Mouse (Mus musculus) lung, postnatal 0 days (tissue): ENCODE measurements at regions not wholly inside any gene's neighbourhood (a gene's known extent, or its start where the extent isn't known, plus 50 kb on each side); places are given as distances from the start of the nearest gene placed in this dataset.

Source experiments
- ATAC-seq: fragments of 200-750 bp; cut with Nextera tagmentation; 2 replicates; pipeline ENCODE4 v1.8.0; 2017; ENCODE audit warnings: moderate library complexity
- DNase-seq: peaks from one replicate; pipeline ENCODE4 v3.0.0-alpha.2; 2016; ENCODE audit warnings: low spot score
- H3K27ac ChIP-seq: fragments of 300-500 bp; sonication (generic); 2 replicates; pipeline ENCODE4 v1.5.1; 2014; ENCODE audit warnings: antibody characterized with exemption, mild to moderate bottlenecking, low read length, mixed read lengths
- H3K27me3 ChIP-seq: fragments of 300-500 bp; sonication (generic); replicated peaks from 2 replicates; pipeline ENCODE4 v1.6.1; 2014; ENCODE audit warnings: low read length, mixed read lengths; ENCODE audit not compliant: insufficient read depth
- H3K36me3 ChIP-seq: fragments of 300-500 bp; sonication (generic); 2 replicates; pipeline ENCODE4 v1.6.1; 2014; ENCODE audit warnings: low read length, mixed read lengths; ENCODE audit not compliant: insufficient read depth
- H3K4me1 ChIP-seq: fragments of 300-500 bp; sonication (generic); 2 replicates; pipeline ENCODE4 v1.6.1; 2014; ENCODE audit warnings: antibody characterized with exemption, low read depth, low read length, mixed read lengths; ENCODE audit not compliant: insufficient read depth
- H3K4me2 ChIP-seq: fragments of 300-500 bp; sonication (generic); replicated peaks from 2 replicates; pipeline ENCODE4 v1.6.1; 2014; ENCODE audit warnings: low read depth, mild to moderate bottlenecking, low read length, moderate library complexity, mixed read lengths
- H3K4me3 ChIP-seq: fragments of 300-500 bp; sonication (generic); 2 replicates; pipeline ENCODE4 v1.5.1; 2014; ENCODE audit warnings: low read depth, low read length
- H3K9ac ChIP-seq: fragments of 300-500 bp; sonication (generic); replicated peaks from 2 replicates; pipeline ENCODE4 v1.6.1; 2014; ENCODE audit warnings: low read depth, mild to moderate bottlenecking
- H3K9me3 ChIP-seq: fragments of 300-500 bp; sonication (generic); 2 replicates; pipeline ENCODE4 v1.6.1; 2016; ENCODE audit warnings: low read length, mixed read lengths
- CTCF ChIP-seq: IDR thresholded peaks from 2 replicates; pipeline ENCODE4 v1.5.1; 2016; ENCODE audit warnings: antibody characterized with exemption, mild to moderate bottlenecking
- EP300 ChIP-seq: IDR thresholded peaks from 2 replicates; pipeline ENCODE4 v1.6.1; 2016; ENCODE audit warnings: antibody characterized with exemption, mild to moderate bottlenecking, control low read depth
- WGBS: fragments of 180-500 bp; shearing (Covaris S2); extraction: QIAGEN DNeasy Blood & Tissue Kit; methylation state at CpG from one replicate; pipeline ENCODE4 v1.1.7; 2014; 5-methylcytosine and 5-hydroxymethylcytosine counted together

- no peak overlapping the region for H3K9ac ChIP-seq
- WGBS, result 65% methylated on average over 5 of the region's 5 CpGs
- no peak overlapping the region for H3K4me2 ChIP-seq
- no peaks in the 10 kb centered on the region for H3K36me3 ChIP-seq
- H3K4me3 ChIP-seq, result no peak overlapping the region
- ATAC-seq (no peak), DNase-seq (no peak)
- H3K9me3 ChIP-seq, result no peaks in the 10 kb centered on the region
- H3K27ac ChIP-seq, result no peak overlapping the region
- H3K4me1 ChIP-seq, result no peaks in the 10 kb centered on the region
- no peak for TF ChIP-seq CTCF
- TF ChIP-seq EP300, result no peak
- H3K27me3 ChIP-seq, result no peaks in the 10 kb centered on the region
Observed at GRCm38 (mm10) chr15:5708454-5708853, 464.5 kb upstream of the Ptger4 start.

DNA sequence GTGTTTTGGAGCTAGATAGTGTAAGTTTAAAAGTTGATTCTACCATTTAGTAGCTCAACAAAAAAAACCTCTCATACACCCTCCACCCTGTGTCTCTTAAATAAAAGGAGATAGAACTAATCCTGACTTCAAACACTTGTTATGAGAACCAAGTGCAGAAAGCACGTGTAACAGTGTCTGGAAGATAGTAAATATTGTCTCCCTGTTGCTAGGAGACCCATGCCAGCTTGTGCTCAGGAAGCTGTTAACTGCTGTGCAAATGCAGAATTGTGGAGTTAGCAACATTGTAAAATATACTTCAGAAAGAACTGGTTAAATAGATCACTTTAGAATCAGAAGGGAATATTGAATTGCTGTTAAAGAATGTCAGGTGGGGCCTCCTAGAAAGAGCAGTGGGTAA lies 496.7 kb upstream of the Ptger4 start:
- 12% methylated on average over 1 of the region's 1 CpGs for WGBS
- no peak overlapping the region for H3K4me2 ChIP-seq
- H3K27me3 ChIP-seq, result no peaks in the 10 kb centered on the region
- no peak overlapping the region for H3K4me3 ChIP-seq
- H3K4me1 ChIP-seq, result no peaks in the 10 kb centered on the region
- no peak overlapping the region for H3K27ac ChIP-seq
- ATAC-seq (no peak), DNase-seq (no peak)
- no peaks in the 10 kb centered on the region for H3K9me3 ChIP-seq
- H3K36me3 ChIP-seq, result no peaks in the 10 kb centered on the region
- H3K9ac ChIP-seq, result no peak overlapping the region
- TF ChIP-seq EP300 (no peak), CTCF (no peak)

DNA sequence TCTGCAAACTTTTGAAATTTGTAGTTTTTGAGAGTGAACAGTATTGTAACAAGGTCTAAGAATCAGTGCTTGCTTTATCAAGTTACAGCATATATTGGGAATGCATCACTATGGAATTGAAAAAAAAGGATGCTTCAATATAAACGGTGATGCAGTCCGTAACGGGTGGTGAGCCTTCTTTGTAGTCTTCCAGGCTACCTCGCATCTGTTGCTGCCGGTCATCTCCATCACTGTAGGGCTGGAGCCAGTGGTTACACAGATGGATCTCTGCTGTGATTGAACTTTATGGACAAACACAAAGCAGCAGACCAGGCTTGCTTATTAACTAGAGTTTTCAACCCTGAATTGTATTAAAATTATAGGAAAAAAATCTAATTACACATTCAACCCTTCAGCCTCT lies 499.9 kb upstream of the Ptger4 start:
- Histone ChIP-seq H3K4me2 (no peak overlapping the region), H3K27ac (no peak overlapping the region), H3K9ac (no peak overlapping the region), H3K9me3 (no peaks in the 10 kb centered on the region), H3K27me3 (no peaks in the 10 kb centered on the region), H3K4me1 (no peaks in the 10 kb centered on the region), H3K36me3 (no peaks in the 10 kb centered on the region), H3K4me3 (no peak overlapping the region)
- TF ChIP-seq CTCF (no peak), EP300 (no peak)
- 89% methylated on average over 5 of the region's 5 CpGs for WGBS
- DNase-seq (no peak), ATAC-seq (no peak)

GRCm38 (mm10) chr15:5758690-5759089 lies 514.7 kb upstream of the Ptger4 start:
- H3K9me3 ChIP-seq, result no peaks in the 10 kb centered on the region
- H3K9ac ChIP-seq, result no peak overlapping the region
- H3K36me3 ChIP-seq, result no peaks in the 10 kb centered on the region
- no peak for DNase-seq
- no peak overlapping the region for H3K27ac ChIP-seq
- ATAC-seq, result no peak
- 71% methylated on average over 2 of the region's 2 CpGs for WGBS
- H3K4me3 ChIP-seq, result no peak overlapping the region
- H3K4me2 ChIP-seq, result no peak overlapping the region
- H3K4me1 ChIP-seq, result no peaks in the 10 kb centered on the region
- no peak for TF ChIP-seq CTCF
- TF ChIP-seq EP300, result no peak
- H3K27me3 ChIP-seq, result no peaks in the 10 kb centered on the region

DNA sequence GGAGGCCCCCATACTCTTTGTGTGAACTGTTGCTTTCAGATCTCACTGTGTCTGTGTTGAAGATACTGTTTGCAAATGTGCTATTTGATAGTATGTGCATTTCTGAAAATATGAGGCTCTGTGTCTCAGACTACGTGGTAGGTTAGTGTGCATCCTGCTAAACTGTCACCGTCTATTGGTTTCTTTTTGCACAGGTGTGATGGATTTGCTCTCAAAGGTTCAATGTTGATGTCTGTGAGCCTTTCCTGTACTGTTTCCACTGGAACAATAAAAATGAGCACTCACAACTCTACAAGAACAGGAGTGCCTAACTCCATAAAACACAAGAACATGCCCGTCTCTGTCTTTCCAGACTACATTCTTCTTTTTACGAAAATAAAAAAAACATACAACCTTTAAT lies 518.2 kb upstream of the Ptger4 start:
- 83% methylated on average over 4 of the region's 4 CpGs for WGBS
- DNase-seq (no peak), ATAC-seq (no peak)

DNA sequence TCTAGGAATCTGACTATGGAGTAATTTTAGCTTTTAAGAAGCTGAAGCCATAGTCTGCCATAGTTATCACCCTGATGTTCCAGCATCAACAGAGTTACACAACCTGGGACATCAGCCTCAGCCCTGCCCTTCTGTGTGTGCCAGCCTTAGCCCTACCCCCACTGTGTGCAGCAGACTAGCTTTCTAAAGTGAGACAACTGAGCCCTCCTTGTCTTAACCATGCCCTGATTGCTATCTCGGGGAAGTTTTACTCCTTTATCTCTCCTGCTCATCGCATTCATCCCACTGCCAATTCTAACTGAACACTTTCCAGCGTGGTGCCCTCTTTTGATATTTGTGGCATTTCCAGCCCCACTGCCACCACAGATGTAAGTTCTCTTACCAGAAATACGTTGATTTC lies 522.5 kb upstream of the Dab2 start:
- no peaks in the 10 kb centered on the region for H3K36me3 ChIP-seq
- no peak overlapping the region for H3K9ac ChIP-seq

More for the DNA sequence above, 518.2 kb upstream of the Ptger4 start:
- no peaks in the 10 kb centered on the region for H3K27me3 ChIP-seq
- H3K27ac ChIP-seq, result no peak overlapping the region
- no peak overlapping the region for H3K9ac ChIP-seq
- TF ChIP-seq CTCF, result no peak
- no peak for TF ChIP-seq EP300
- no peaks in the 10 kb centered on the region for H3K36me3 ChIP-seq
- no peak overlapping the region for H3K4me3 ChIP-seq
- no peaks in the 10 kb centered on the region for H3K9me3 ChIP-seq
- H3K4me1 ChIP-seq, result no peaks in the 10 kb centered on the region
- no peak overlapping the region for H3K4me2 ChIP-seq

GRCm38 (mm10) chr15:5799917-5800316 lies 499.7 kb upstream of the Dab2 start:
- WGBS, result 72% methylated on average over 3 of the region's 3 CpGs
- no peak for ATAC-seq
- Histone ChIP-seq H3K27me3 (no peaks in the 10 kb centered on the region), H3K4me1 (no peaks in the 10 kb centered on the region), H3K4me2 (no peak overlapping the region), H3K27ac (no peak overlapping the region), H3K36me3 (no peaks in the 10 kb centered on the region), H3K4me3 (no peak overlapping the region), H3K9me3 (no peaks in the 10 kb centered on the region), H3K9ac (no peak overlapping the region)
- TF ChIP-seq CTCF (no peak), EP300 (no peak)
- no peak for DNase-seq

More for the DNA sequence above, 522.5 kb upstream of the Dab2 start:
- DNase-seq (no peak), ATAC-seq (no peak)
- TF ChIP-seq EP300, result no peak
- no peak for TF ChIP-seq CTCF
- H3K27ac ChIP-seq, result no peak overlapping the region
- H3K9me3 ChIP-seq, result no peaks in the 10 kb centered on the region
- WGBS, result 73% methylated on average over 4 of the region's 4 CpGs
- no peak overlapping the region for H3K4me2 ChIP-seq
- H3K4me1 ChIP-seq, result no peaks in the 10 kb centered on the region
- no peaks in the 10 kb centered on the region for H3K27me3 ChIP-seq
- no peak overlapping the region for H3K4me3 ChIP-seq
